Mouse (Mus musculus) ES-Bruce4 (cell line): Measurements from ENCODE around the gene Pitpnc1. TPM values are rescaled to one million over a fixed set of nuclear protein-coding genes. Genes with fewer than 3 reads are reported as not detected.

Experiments
- H3K27ac ChIP-seq: 2 replicates; pipeline ENCODE4 v1.5.1; 2012; ENCODE audit warnings: low read length, inconsistent platforms; ENCODE audit not compliant: insufficient read depth
- H3K27me3 ChIP-seq: 2 replicates; pipeline ENCODE4 v1.6.1; 2012; ENCODE audit warnings: mild to moderate bottlenecking, low read length, inconsistent platforms; ENCODE audit not compliant: control insufficient read depth, poor library complexity, insufficient read depth, severe bottlenecking
- H3K36me3 ChIP-seq: 2 replicates; pipeline ENCODE4 v1.6.1; 2012; ENCODE audit warnings: inconsistent platforms, mild to moderate bottlenecking, low read length, moderate library complexity; ENCODE audit not compliant: control insufficient read depth, poor library complexity, insufficient read depth, severe bottlenecking
- H3K4me1 ChIP-seq: one replicate; pipeline ENCODE4 v1.8.1; 2011; ENCODE audit warnings: low read length; ENCODE audit not compliant: control insufficient read depth, insufficient read depth
- H3K4me3 ChIP-seq: 2 replicates; pipeline ENCODE4 v1.5.1; 2011; ENCODE audit warnings: low read depth, mild to moderate bottlenecking, low read length
- H3K9ac ChIP-seq: 2 replicates; pipeline ENCODE4 v1.6.1; 2012; ENCODE audit warnings: low read depth, mild to moderate bottlenecking, inconsistent platforms; ENCODE audit not compliant: poor library complexity, severe bottlenecking
- H3K9me3 ChIP-seq: replicated peaks from 2 replicates; pipeline ENCODE4 v1.6.1; 2012; ENCODE audit warnings: mild to moderate bottlenecking, low read length, inconsistent platforms; ENCODE audit not compliant: control insufficient read depth, poor library complexity, insufficient read depth, severe bottlenecking
- CTCF ChIP-seq: IDR thresholded peaks from one replicate; pipeline ENCODE4 v1.8.1; 2011; ENCODE audit warnings: low read depth, low read length
- EP300 ChIP-seq: IDR thresholded peaks from 2 replicates; pipeline ENCODE4 v1.6.1; 2011; ENCODE audit warnings: low read depth, low read length; ENCODE audit not compliant: insufficient read depth
- POLR2A ChIP-seq: IDR thresholded peaks from one replicate; pipeline ENCODE4 v1.8.1; 2011; ENCODE audit warnings: low read length; ENCODE audit not compliant: insufficient read depth
- polyA plus RNA-seq: library from polyadenylated mRNA; stranded (reverse); fragments of >200 nt; gene quantifications from 2 replicates; pipeline ENCODE4 v1.2.4, GENCODE M21; 2011; ENCODE audit warnings: low read depth; ENCODE audit not compliant: missing spikeins, insufficient read depth, insufficient read length

The Pitpnc1 gene
- polyA plus RNA-seq, 1 experiment: 27.1 TPM

DNA sequence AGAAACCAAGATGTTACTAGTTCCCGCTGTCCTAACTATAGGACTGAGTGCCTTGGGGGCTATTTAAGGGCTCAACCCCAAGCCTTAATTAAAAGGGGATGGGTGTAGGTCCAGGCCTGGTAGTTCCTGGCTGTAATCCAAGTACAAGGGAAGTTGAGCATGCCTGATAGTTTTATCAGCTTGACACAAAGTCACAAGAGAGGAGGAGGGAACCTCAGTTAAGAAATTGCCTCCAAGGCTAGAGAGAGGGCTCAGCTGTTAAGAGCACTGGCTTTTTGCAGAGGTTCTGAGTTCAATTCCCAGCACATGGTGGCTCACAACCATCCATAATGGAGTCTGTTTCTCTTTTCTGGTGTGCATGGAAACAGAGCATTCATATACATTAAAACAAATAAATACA, 128.1 kb downstream of the Pitpnc1 start:
- H3K9me3 ChIP-seq: no peaks in the 10 kb centered on the region
- no peaks in the 10 kb centered on the region for H3K36me3 ChIP-seq
- no peaks in the 10 kb centered on the region for H3K27me3 ChIP-seq
- H3K9ac ChIP-seq: no peak overlapping the region
- no peak overlapping the region for H3K4me3 ChIP-seq
- TF ChIP-seq POLR2A (no peak), EP300 (no peak), CTCF (no peak)
- no peak overlapping the region for H3K27ac ChIP-seq
- H3K4me1 ChIP-seq: peaks cover 2% of the 10 kb centered on the region

DNA sequence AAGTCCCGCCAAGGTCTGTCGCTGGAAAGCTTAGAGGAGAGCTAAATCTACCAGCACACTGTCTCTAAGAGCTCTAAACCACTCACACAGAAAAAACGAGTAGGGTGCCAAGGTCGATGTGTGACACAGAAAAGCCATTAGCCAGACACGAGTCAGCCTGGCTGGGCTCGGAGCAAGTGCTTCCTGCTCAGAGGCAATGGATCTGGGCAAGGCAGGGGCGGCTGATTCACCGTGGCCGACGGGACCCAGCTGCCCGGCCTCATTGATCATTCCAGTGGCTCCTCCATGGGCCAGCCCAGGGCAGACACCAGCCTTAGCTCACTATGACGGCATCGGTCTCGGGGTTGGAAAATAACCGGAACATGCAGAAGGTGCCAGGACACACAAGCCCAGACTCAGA, 129.2 kb downstream of the Pitpnc1 start:
- Histone ChIP-seq H3K9me3 (no peaks in the 10 kb centered on the region), H3K27me3 (no peaks in the 10 kb centered on the region), H3K4me1 (peaks cover 2% of the 10 kb centered on the region), H3K4me3 (no peak overlapping the region), H3K9ac (no peak overlapping the region), H3K27ac (no peak overlapping the region), H3K36me3 (no peaks in the 10 kb centered on the region)
- TF ChIP-seq CTCF: no peak
- TF ChIP-seq POLR2A: no peak
- no peak for TF ChIP-seq EP300

DNA sequence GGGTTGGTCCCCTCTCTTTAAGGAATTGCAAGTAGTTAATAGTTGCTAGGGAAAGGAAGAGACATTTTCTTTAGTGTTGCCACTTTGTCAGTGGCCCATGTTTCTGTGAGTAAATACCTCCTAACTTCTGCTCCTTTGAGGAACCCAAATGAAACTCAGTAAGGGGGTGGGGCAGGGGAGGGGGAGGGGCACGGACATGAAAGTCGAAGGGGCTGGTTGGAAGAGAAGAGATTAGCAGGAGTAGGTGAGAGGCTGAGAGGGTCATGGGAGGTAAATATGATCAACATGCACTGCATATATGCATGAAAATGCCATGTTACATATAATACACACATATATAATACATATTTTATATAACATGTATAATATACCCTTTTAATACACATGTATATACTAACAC, 129.7 kb downstream of the Pitpnc1 start:
- Histone ChIP-seq H3K27ac (no peak overlapping the region), H3K9ac (no peak overlapping the region), H3K27me3 (no peaks in the 10 kb centered on the region), H3K9me3 (no peaks in the 10 kb centered on the region), H3K4me1 (peaks cover 2% of the 10 kb centered on the region), H3K36me3 (no peaks in the 10 kb centered on the region), H3K4me3 (no peak overlapping the region)
- no peak for TF ChIP-seq EP300
- no peak for TF ChIP-seq CTCF

DNA sequence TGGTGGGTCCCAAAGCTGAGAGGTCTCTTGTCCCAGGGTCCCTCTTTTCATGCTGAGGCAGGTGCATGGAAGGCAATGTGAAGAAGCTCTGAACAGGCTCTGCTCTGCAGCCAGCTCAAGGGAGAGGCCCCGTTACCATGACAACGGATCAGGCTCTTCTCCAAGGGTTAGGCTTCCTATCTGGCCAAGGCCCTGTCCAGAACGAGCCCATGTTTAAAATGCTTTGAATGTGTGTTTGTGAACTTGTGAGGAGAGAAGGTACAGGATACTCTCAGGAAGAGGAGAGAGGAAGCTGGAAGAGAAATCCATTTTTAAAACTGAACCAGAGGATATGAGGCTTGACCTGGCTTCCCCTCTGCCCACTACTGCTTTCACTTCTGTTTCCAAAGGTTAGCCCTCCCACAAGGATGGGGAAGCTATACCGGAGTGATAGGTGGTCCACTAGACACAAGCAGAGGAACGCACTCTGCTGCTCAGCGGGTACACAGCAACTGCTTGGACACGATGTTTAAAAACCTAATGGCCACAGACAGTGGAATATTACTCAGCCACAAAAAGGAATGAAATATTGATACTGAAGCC, 131.2 kb downstream of the Pitpnc1 start:
- H3K9ac ChIP-seq: no peak overlapping the region
- H3K36me3 ChIP-seq: no peaks in the 10 kb centered on the region
- H3K9me3 ChIP-seq: no peaks in the 10 kb centered on the region
- H3K4me3 ChIP-seq: no peak overlapping the region
- H3K4me1 ChIP-seq: peaks cover 2% of the 10 kb centered on the region
- no peak for TF ChIP-seq POLR2A
- no peak for TF ChIP-seq CTCF
- TF ChIP-seq EP300: no peak
- H3K27me3 ChIP-seq: no peaks in the 10 kb centered on the region
- H3K27ac ChIP-seq: no peak overlapping the region

DNA sequence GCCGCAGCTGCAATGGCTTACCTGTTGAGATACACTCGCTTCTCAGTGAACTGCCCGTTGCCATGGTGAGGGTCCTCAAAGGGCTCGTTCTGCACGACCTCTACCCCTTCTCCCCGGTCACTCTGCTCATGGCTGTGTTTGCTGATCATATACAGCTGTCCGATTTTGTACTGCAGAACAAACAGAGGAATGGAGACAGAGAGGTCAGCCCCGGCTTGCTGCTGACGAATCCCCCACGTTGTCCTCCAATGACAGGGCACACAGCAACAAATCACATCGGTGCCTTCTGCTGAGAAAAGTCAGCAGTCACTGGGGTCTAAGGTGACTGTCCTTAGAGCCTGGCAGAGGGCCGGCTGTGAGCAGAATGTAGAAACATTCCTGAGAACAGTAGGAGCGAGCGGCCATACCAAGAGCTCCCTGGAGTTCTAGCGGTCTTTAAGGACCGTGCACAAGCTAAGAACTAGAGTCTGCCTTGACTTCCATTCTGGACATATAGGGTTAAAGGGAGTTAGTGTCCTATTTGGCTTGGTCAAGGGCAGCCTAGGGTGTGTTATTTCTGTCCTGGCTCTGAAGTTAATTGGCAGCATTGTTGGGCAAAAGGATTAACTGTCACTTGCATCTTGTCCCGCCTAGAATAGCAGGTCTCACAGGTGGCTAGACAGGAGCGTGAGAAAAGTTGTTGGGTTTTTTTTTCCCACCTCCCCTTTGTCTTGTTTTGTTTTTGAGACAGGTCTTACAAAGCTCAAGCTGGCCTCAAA, 132.9 kb downstream of the Pitpnc1 start:
- Histone ChIP-seq H3K9ac (no peak overlapping the region), H3K36me3 (no peaks in the 10 kb centered on the region), H3K4me1 (peaks cover 2% of the 10 kb centered on the region), H3K27ac (no peak overlapping the region), H3K4me3 (no peak overlapping the region), H3K27me3 (no peaks in the 10 kb centered on the region), H3K9me3 (no peaks in the 10 kb centered on the region)
- TF ChIP-seq CTCF: no peak
- TF ChIP-seq POLR2A: no peak
- no peak for TF ChIP-seq EP300

DNA sequence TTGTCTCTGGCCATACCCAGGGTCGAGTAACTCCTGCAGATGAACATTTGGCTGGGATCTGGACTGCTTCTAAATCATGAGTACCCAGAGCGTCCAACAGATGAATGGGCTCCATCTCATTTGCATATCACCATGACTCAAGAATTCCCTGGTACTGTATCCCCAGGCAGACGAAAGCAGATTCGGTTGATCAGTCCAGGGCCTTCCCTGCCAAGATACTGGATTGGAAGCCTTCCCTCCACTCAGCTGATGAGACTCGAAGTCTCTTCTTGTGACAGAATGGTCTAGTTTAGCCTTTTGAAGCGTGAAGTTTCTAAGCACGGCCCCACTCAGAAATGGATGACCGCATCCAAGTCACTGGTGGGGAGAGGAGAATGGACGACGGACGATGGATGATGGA, 134.7 kb downstream of the Pitpnc1 start:
- no peaks in the 10 kb centered on the region for H3K9me3 ChIP-seq
- no peak overlapping the region for H3K4me3 ChIP-seq
- no peak overlapping the region for H3K27ac ChIP-seq
- H3K36me3 ChIP-seq: peaks cover 3% of the 10 kb centered on the region; the same call in 1 of the 2 replicates
- no peak overlapping the region for H3K9ac ChIP-seq
- no peaks in the 10 kb centered on the region for H3K27me3 ChIP-seq
- H3K4me1 ChIP-seq: no peaks in the 10 kb centered on the region
- TF ChIP-seq POLR2A: no peak
- TF ChIP-seq EP300: no peak
- TF ChIP-seq CTCF: no peak
